Mouse (Mus musculus) right cerebral cortex, postnatal 25 days (tissue): ENCODE data around the gene Gm38392.
"Not testable (repeated sequence)": the region's sequence is repeated elsewhere in the genome, so short reads cannot be mapped to it uniquely, and the experiment has no call there.

Experiments used
- DNase-seq: peaks from one replicate; pipeline ENCODE4 v3.0.0; 2022

The Gm38392 gene

GRCm38 (mm10) chr3:88287110-88287509 lies at the start of gene Gm38392:
TSS of gene Gm38392 (minus strand) at chr3:88287210.
- DNase-seq, result no peak

GRCm38 (mm10) chr3:88336058-88337013 lies 49.3 kb upstream of the Gm38392 start, which contains the start of the genes Tmem79 and Smg5:
TSS of gene Tmem79 (minus strand) at chr3:88336148.
TSS of gene Smg5 (plus strand) at chr3:88336260.
- DNase-seq, result peak; percentile 97

GRCm38 (mm10) chr3:88335436-88336053 lies 48.5 kb upstream of the Gm38392 start:
- DNase-seq, result no peak

- DNase-seq, result no peak
Observed at GRCm38 (mm10) chr3:88334902-88335435, 48.0 kb upstream of the Gm38392 start.

DNA sequence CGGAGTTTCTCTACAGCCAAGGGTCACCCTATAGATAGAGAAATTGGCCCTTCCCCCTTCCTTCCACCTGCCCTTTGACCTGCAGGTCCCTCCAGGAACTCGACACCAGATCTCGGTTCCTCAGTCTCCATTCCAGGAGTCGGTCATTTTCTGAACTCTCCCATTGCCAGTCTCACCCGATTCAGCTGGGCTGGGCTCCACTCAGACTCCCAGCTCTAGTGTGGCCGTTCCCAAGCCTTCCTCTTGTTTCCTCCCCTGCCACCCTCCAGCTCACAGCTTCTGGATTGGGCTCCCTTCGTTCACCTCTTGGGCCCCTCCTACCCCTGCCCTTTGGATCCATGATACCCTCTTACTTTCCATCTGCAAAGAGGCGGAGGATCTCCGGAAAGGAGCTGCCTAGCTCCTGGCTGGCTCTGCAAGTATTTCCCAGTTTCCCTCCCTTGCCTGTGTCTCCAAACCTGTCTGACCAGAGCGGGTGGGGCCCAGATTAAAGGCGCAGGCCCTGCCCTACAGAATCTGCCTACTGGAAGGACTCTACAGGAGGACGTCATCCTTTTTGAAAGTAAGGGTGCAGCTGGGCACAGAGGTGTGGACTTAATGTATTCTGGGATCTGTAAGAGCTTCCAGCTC lies 47.1 kb upstream of the Gm38392 start:
- no peak for DNase-seq

GRCm38 (mm10) chr3:88331282-88331681 lies 44.3 kb upstream of the Gm38392 start:
- no peak for DNase-seq

GRCm38 (mm10) chr3:88328956-88329355 lies 41.9 kb upstream of the Gm38392 start:
- DNase-seq, result no peak

GRCm38 (mm10) chr3:88324951-88325405 lies 38.0 kb upstream of the Gm38392 start, which contains the start of gene Glmp:
TSS of gene Glmp (plus strand) at chr3:88325023.
- DNase-seq, result peak; percentile 60

DNA sequence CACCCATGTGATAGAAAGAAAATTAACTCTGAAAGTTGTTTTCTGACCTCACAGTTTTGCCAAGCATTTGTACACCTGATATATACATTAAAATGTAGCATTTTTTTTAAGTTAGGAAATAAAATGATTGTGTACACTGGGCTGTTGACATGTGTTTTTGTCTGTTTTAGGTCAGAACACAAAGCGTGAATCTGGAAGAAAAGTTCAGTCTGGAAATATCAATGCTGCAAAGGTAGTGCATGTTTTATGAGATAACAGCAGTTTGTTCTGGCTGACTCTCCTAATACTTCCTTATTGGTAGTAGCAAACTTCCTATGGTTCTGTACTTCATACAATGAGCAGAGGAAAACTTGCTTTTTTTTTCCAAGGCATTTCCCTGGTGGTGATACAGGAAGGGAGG lies 12.2 kb upstream of the Gm38392 start:
- DNase-seq, result no peak

DNA sequence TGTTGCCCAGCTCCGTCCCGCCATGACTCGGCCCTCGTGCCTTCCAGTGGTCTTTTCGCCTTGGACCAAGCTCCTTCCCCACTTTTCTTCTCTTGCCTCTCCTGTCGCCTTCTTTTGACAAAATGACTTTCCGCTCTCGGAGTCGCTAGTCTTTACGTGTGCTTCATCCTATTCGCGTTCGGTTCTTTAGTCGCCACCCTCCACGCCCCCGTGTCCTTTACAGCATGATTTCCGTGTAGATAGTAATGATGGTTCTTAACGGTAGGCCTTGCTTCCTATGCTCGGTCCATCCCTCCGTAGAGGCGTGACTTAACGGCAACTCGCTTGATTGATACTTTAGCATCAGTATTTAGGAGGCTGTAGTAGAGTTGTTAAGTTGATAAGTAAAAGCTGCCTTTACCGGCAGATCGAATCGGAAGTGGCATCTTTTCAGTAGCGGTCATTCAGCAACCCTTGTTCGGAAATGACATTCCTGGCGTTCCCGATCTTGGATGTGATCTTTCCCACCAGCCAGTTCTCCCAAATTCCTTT lies 10.4 kb upstream of the Gm38392 start:
- DNase-seq, result no peak

- peak; percentile 95 for DNase-seq
Observed at GRCm38 (mm10) chr3:88296561-88297318, 9.7 kb upstream of the Gm38392 start, which contains the start of the genes Tsacc and Cct3. TSS of gene Tsacc (minus strand) at chr3:88296999. TSS of gene Cct3 (plus strand) at chr3:88297116.

- DNase-seq, result no peak
Observed at GRCm38 (mm10) chr3:88296110-88296560, 9.1 kb upstream of the Gm38392 start.

DNA sequence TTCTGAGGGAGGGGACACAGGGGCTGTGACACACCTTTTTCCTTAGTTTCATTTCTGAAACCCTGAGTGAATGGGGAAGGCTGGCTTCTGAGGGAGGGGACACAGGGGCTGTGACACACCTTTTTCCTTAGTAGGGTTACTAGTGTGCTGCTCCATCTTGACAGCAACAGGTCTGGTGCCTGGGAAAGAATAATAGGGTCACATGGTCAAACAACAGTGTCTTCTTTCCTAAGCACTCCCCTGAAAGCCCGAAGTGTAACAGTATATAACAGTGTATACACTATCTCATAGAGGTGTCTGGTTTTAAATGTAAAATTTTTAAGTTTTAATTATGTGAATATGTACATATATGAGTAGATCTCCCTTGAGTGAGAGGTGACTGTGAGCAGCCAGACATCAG lies 8.3 kb upstream of the Gm38392 start:
- DNase-seq, result not testable (repeated sequence)

- DNase-seq, result no peak
Observed at GRCm38 (mm10) chr3:88291970-88292369, 5.0 kb upstream of the Gm38392 start.

- not testable (repeated sequence) for DNase-seq
Observed at GRCm38 (mm10) chr3:88288133-88288713, 1.2 kb upstream of the Gm38392 start.

- DNase-seq, result not testable (repeated sequence)
Observed at GRCm38 (mm10) chr3:88285565-88285895, 1.5 kb downstream of the Gm38392 start.

- not testable (repeated sequence) for DNase-seq
Observed at GRCm38 (mm10) chr3:88284815-88285564, 2.0 kb downstream of the Gm38392 start.

DNA sequence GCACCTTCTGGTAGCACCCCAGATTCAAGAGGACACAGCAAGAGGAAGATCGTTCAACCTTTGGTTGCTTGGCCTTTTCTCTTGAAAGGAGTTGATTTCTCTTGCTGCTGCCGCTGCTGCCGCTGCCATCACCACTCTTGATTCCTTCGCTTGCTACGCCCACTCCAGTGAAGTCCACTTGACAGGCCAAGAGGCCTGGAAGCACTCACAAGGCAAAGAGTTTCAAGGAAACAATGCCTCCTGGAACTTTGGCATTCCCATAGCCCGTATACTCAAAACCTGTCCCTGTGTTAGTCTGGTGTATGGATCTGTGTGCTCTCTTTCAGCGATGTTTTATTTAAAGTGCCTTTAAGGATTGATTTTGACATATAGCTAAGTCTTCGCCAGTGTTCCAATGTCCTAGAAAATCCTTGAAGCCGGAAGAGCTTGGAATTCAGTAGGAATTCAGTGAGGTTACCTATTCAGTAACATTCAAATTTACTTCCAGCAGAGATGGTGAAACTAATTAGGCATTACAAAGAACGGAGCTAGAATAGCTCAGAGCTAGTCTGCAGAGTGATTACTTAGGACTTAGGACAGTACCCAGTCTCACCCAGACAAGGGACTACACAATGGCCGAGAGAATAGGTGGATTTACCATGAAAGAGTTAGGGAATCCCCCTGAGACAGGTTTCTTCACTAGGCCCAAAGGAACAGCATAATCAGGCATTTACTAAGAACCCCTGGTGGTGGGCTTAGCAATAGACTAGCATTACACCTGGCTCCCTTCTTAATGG lies 5.7 kb downstream of the Gm38392 start:
- not testable (repeated sequence) for DNase-seq

DNA sequence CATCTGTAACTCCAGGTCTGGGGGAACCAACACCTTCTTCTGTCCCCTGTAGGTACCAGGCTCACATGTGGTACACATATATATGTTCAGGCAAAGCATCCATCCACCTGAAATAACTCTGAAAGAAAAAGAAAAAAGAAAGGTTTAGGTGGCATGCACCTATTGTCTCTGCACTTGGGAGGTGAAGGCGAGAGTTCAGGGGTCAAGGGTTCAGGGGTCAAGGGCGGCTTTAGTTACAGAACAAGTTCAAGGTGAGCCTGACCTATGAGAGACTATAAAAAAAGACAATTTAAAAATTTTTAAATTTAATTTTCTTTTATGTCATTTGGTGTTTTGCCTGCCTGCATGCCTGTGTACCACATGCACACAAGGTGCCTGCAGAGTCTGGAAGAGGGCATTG lies 7.0 kb downstream of the Gm38392 start:
- DNase-seq, result no peak
